Mouse (Mus musculus) kidney, adult 2 months (tissue): ENCODE measurements around the gene Prkag2. TPM values are rescaled to one million over a fixed set of nuclear protein-coding genes. Genes with fewer than 3 reads are reported as not detected.

Experiments used
- DNase-seq: peaks from one replicate; pipeline ENCODE4 v3.0.0; 2021
- H3K27ac ChIP-seq: fragments of 200-500 bp; 2 replicates; pipeline ENCODE4 v1.5.1; 2012; ENCODE audit warnings: low read depth, low read length, control low read depth, inconsistent platforms; ENCODE audit not compliant: insufficient read depth
- H3K27me3 ChIP-seq: fragments of 200-500 bp; replicated peaks from 2 replicates; pipeline ENCODE4 v1.6.1; 2012; ENCODE audit warnings: mild to moderate bottlenecking, moderate library complexity, low read length, inconsistent platforms; ENCODE audit not compliant: control insufficient read depth, insufficient read depth
- H3K36me3 ChIP-seq: fragments of 200-500 bp; 2 replicates; pipeline ENCODE4 v1.6.1; 2012; ENCODE audit warnings: mild to moderate bottlenecking, moderate library complexity, low read length, inconsistent platforms; ENCODE audit not compliant: control insufficient read depth, insufficient read depth
- H3K4me1 ChIP-seq: fragments of 200-500 bp; 2 replicates; pipeline ENCODE4 v1.6.1; 2011; ENCODE audit warnings: low read length; ENCODE audit not compliant: control insufficient read depth, insufficient read depth
- H3K4me3 ChIP-seq: fragments of 200-500 bp; 2 replicates; pipeline ENCODE4 v1.5.1; 2011; ENCODE audit warnings: mild to moderate bottlenecking, low read depth, low read length, control low read depth; ENCODE audit not compliant: insufficient read depth
- CTCF ChIP-seq: fragments of 200-500 bp; conservative IDR thresholded peaks from 2 replicates; pipeline ENCODE4 v1.5.1; 2011; ENCODE audit warnings: low read depth, mild to moderate bottlenecking, control low read depth, low read length, moderate library complexity, mixed read lengths; ENCODE audit not compliant: insufficient read depth, insufficient read length
- POLR2A ChIP-seq: fragments of 200-500 bp; IDR thresholded peaks from one replicate; pipeline ENCODE4 v1.6.1; 2011; ENCODE audit warnings: low read depth, low read length, control low read depth
- WGBS: fragments of 180-500 bp; shearing (Covaris S2); methylation state at CpG from one replicate; pipeline ENCODE4 v1.1.7; 2018; 5-methylcytosine and 5-hydroxymethylcytosine counted together
- polyA plus RNA-seq: library from polyadenylated mRNA; depleted of rRNA; stranded (reverse); fragments of >200 nt; gene quantifications from 2 replicates; pipeline ENCODE4 v1.2.3, GENCODE M21; 2012

Gene Prkag2
- polyA plus RNA-seq, 1 experiment: 36.8 TPM

GRCm38 (mm10) chr5:24904001-24904400, 196.4 kb downstream of the Prkag2 start:
- H3K4me3 ChIP-seq: no peak overlapping the region
- H3K36me3 ChIP-seq: no peaks in the 10 kb centered on the region
- DNase-seq: no peak
- H3K27me3 ChIP-seq: no peaks in the 10 kb centered on the region
- H3K27ac ChIP-seq: no peak overlapping the region
- H3K4me1 ChIP-seq: 0 out of 2 replicates have a peak, but pooled peaks cover 3% of the 10 kb centered on the region
- 92% methylated on average over 4 of the region's 4 CpGs for WGBS
- TF ChIP-seq POLR2A (no peak), CTCF (no peak)

GRCm38 (mm10) chr5:24902835-24903234, 197.6 kb downstream of the Prkag2 start:
- Histone ChIP-seq H3K27ac (no peak overlapping the region), H3K4me3 (no peak overlapping the region), H3K36me3 (no peaks in the 10 kb centered on the region), H3K4me1 (0 out of 2 replicates have a peak, but pooled peaks cover 3% of the 10 kb centered on the region), H3K27me3 (no peaks in the 10 kb centered on the region)
- WGBS: 34% methylated on average over 4 of the region's 4 CpGs
- TF ChIP-seq POLR2A (no peak), CTCF (peak; percentile 72)
- peak; percentile 58 for DNase-seq

GRCm38 (mm10) chr5:24895606-24896005, 204.8 kb downstream of the Prkag2 start:
- 92% methylated on average over 4 of the region's 4 CpGs for WGBS
- TF ChIP-seq POLR2A: no peak
- TF ChIP-seq CTCF: no peak
- no peak for DNase-seq
- no peaks in the 10 kb centered on the region for H3K27me3 ChIP-seq
- H3K27ac ChIP-seq: no peak overlapping the region
- H3K4me1 ChIP-seq: no peaks in the 10 kb centered on the region
- H3K36me3 ChIP-seq: no peaks in the 10 kb centered on the region
- H3K4me3 ChIP-seq: no peak overlapping the region

- no peaks in the 10 kb centered on the region for H3K4me1 ChIP-seq
- WGBS: 42% methylated on average over 1 of the region's 1 CpGs
- no peak overlapping the region for H3K27ac ChIP-seq
- DNase-seq: no peak
- no peak overlapping the region for H3K4me3 ChIP-seq
- H3K27me3 ChIP-seq: no peaks in the 10 kb centered on the region
- TF ChIP-seq CTCF: no peak
- TF ChIP-seq POLR2A: no peak
- no peaks in the 10 kb centered on the region for H3K36me3 ChIP-seq
These were observed 205.6 kb downstream of the Prkag2 start for GRCm38 (mm10) chr5:24894814-24895213.

- 63% methylated on average over 11 of the region's 11 CpGs for WGBS
- DNase-seq: no peak
- Histone ChIP-seq H3K27me3 (no peaks in the 10 kb centered on the region), H3K4me1 (no peaks in the 10 kb centered on the region), H3K27ac (no peak overlapping the region), H3K4me3 (no peak overlapping the region), H3K36me3 (no peaks in the 10 kb centered on the region)
- TF ChIP-seq POLR2A (no peak), CTCF (no peak)
These were observed 208.0 kb downstream of the Prkag2 start for GRCm38 (mm10) chr5:24892461-24892860.

GRCm38 (mm10) chr5:24889860-24890259, 210.6 kb downstream of the Prkag2 start:
- DNase-seq: no peak
- 73% methylated on average over 9 of the region's 9 CpGs for WGBS
- TF ChIP-seq CTCF (no peak), POLR2A (no peak)
- Histone ChIP-seq H3K27ac (no peak overlapping the region), H3K27me3 (no peaks in the 10 kb centered on the region), H3K36me3 (no peaks in the 10 kb centered on the region; the same call in 1 of the 2 replicates), H3K4me3 (no peak overlapping the region), H3K4me1 (no peaks in the 10 kb centered on the region)

- no peaks in the 10 kb centered on the region; the same call in 1 of the 2 replicates for H3K36me3 ChIP-seq
- no peak for DNase-seq
- TF ChIP-seq POLR2A (no peak), CTCF (no peak)
- 82% methylated on average over 11 of the region's 11 CpGs for WGBS
- no peak overlapping the region for H3K27ac ChIP-seq
- no peaks in the 10 kb centered on the region for H3K4me1 ChIP-seq
- no peak overlapping the region for H3K4me3 ChIP-seq
- no peaks in the 10 kb centered on the region for H3K27me3 ChIP-seq
These were observed 211.4 kb downstream of the Prkag2 start for GRCm38 (mm10) chr5:24888874-24889591.
